Mouse (Mus musculus): Measurements from ENCODE around the gene Pde7b. TPM values are rescaled to one million over a fixed set of nuclear protein-coding genes. Genes with fewer than 3 reads are reported as not detected.

Gene Pde7b
- total and polyA plus RNA-seq, 2 experiments from 2014 or later: 3.3 to 6.0 TPM

DNA sequence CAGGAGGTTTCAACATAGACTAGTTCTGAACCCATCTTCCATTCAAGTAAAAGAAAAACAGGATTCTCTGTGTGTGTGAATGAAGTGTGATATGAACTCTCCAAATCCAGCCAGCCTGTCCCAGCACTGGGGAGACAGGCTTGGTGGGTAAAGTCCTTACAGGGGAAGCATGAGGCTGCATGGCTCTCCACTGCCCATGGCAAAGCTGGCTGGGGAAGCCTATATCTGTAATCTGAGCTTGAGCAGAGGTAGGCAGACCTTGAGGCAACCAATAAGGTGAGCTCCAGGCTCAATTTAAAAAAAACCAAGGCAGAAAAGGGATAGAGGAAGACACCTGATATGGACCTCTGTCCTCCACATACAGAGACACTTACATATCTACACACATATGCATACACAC lies 173.5 kb downstream of the Pde7b start:
- no peak overlapping the region for H3K4me3 ChIP-seq (ENCODE audit: low read depth, low read length)
- no peaks in the 10 kb centered on the region for H3K36me3 ChIP-seq (ENCODE audit: insufficient read depth, low read length)
- no peak overlapping the region for H3K9ac ChIP-seq (replicated peaks; ENCODE audit: low read length, poor library complexity, severe bottlenecking)
- H3K4me2 ChIP-seq (ENCODE audit: low read depth, low read length, poor library complexity, severe bottlenecking): no peak overlapping the region
- no peaks in the 10 kb centered on the region for H3K9me3 ChIP-seq (ENCODE audit: low read length)
- ATAC-seq (ENCODE audit: low FRiP score): no peak
- no peak for TF ChIP-seq CTCF (IDR thresholded peaks at IDR 0.05)
- no peak for DNase-seq (ENCODE audit: low spot score)
- peaks cover 5% of the 10 kb centered on the region; the same call in 1 of the 2 replicates for H3K4me1 ChIP-seq (ENCODE audit: insufficient read depth, low read length)
- no peak overlapping the region for H3K27ac ChIP-seq (ENCODE audit: low read depth, low read length)
- no peaks in the 10 kb centered on the region for H3K27me3 ChIP-seq (ENCODE audit: insufficient read depth, low read length)

DNA sequence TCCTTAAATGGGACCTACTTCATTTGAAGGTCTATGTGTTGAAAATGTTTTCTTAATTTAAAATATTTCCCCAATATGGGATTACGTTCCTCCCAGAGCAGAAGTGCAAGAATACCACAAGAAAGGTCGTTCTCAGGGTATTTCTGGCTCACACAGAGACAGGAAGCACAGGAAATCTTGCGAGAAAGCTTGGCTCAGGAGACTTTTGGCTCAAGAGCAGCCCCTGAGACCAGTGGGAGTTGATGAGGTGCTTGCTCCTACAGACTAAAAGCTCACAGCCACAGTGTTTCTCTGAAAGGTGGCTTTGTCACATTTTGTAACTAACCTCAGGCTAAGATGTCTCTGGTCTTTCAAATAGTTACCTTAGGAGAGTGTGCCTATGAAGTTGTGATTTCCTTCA lies 174.1 kb downstream of the Pde7b start:
- Histone ChIP-seq H3K9me3 (ENCODE audit: low read length) (no peaks in the 10 kb centered on the region), H3K36me3 (ENCODE audit: insufficient read depth, low read length) (no peaks in the 10 kb centered on the region), H3K4me3 (ENCODE audit: low read depth, low read length) (no peak overlapping the region), H3K27ac (ENCODE audit: low read depth, low read length) (no peak overlapping the region), H3K4me1 (ENCODE audit: insufficient read depth, low read length) (peaks cover 5% of the 10 kb centered on the region; the same call in 1 of the 2 replicates), H3K9ac (replicated peaks; ENCODE audit: low read length, poor library complexity, severe bottlenecking) (no peak overlapping the region), H3K27me3 (ENCODE audit: insufficient read depth, low read length) (no peaks in the 10 kb centered on the region), H3K4me2 (ENCODE audit: low read depth, low read length, poor library complexity, severe bottlenecking) (no peak overlapping the region)
- no peak for DNase-seq (ENCODE audit: low spot score)
- ATAC-seq (ENCODE audit: low FRiP score): no peak
- no peak for TF ChIP-seq CTCF (IDR thresholded peaks at IDR 0.05)
- WGBS: 71% methylated on average over 3 of the region's 3 CpGs

DNA sequence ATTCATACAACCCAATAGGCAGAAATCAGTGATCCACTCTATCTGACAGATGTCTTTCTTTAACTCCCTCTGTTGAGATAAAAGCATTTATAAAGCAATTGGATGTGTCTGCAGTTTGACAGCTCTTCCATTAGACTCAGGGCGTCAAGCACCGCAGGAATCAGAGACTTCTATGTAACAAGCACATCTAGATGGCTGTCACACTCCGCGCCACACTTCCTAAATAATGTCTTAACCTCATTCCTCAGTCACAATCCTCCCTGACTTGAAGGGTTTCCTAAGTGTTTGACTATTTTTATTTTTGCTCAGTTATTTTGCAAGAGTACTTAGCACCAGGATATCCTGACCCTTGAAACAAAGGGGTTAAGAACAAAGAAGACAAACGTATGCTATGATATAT lies 174.7 kb downstream of the Pde7b start:
- Histone ChIP-seq H3K36me3 (ENCODE audit: insufficient read depth, low read length) (no peaks in the 10 kb centered on the region), H3K9me3 (ENCODE audit: low read length) (no peaks in the 10 kb centered on the region), H3K27ac (ENCODE audit: low read depth, low read length) (no peak overlapping the region), H3K4me3 (ENCODE audit: low read depth, low read length) (no peak overlapping the region), H3K4me2 (ENCODE audit: low read depth, low read length, poor library complexity, severe bottlenecking) (no peak overlapping the region), H3K9ac (replicated peaks; ENCODE audit: low read length, poor library complexity, severe bottlenecking) (no peak overlapping the region), H3K27me3 (ENCODE audit: insufficient read depth, low read length) (no peaks in the 10 kb centered on the region), H3K4me1 (ENCODE audit: insufficient read depth, low read length) (peaks cover 5% of the 10 kb centered on the region; the same call in 1 of the 2 replicates)
- ATAC-seq (ENCODE audit: low FRiP score): no peak
- no peak for TF ChIP-seq CTCF (IDR thresholded peaks at IDR 0.05)
- WGBS: 53% methylated on average over 5 of the region's 5 CpGs
- DNase-seq (ENCODE audit: low spot score): no peak

DNA sequence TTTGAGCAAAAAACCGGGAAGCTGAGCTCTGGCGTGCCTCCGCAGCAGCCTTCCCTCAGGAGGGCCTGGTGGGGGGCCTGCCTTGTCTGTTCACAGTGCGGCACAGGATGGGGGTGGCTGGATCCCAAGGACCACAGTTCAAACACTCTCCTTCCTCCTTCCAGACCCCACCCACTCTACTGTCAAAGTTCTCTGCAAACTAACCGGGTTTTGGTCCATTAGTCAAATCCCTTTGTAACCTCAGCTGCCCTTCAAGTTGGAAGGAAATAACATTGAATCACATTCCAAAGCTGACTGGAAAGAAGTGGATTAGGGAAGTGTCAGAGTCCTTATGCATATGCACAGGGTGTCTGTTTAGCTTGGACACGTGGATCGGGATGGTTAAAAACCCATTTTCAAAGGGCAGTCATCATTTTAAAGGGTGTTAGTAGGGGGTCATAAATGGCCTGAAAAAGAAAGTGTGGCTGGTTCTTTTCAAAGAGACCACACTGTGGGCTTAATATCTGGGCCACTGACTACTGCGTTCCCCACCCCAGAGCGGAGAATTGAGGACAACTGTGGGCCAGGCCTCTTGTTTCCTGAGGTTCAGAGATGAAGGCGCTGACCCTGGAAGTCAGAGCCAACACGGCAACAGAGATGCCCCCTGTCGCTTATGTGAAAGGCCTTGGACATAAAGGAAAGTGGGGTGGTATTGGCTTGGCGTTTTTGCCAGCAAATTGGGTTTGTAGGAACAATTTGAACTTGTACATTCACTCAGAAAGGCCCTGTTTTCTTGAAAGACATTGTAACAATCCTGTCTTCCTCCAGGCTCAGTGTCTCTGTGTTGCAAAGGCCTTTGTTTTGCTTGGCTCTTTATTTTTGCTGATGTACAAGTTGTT lies 175.8 kb downstream of the Pde7b start:
- TF ChIP-seq CTCF (IDR thresholded peaks at IDR 0.05): no peak
- no peak for ATAC-seq (ENCODE audit: low FRiP score)
- WGBS: 13% methylated on average over 13 of the region's 13 CpGs
- Histone ChIP-seq H3K4me1 (ENCODE audit: insufficient read depth, low read length) (peaks cover 5% of the 10 kb centered on the region; the same call in 1 of the 2 replicates), H3K36me3 (ENCODE audit: insufficient read depth, low read length) (no peaks in the 10 kb centered on the region), H3K4me3 (ENCODE audit: low read depth, low read length) (peak overlapping the region; percentile 38; the same call in 1 of the 2 replicates), H3K4me2 (ENCODE audit: low read depth, low read length, poor library complexity, severe bottlenecking) (peak overlapping the region; percentile 70), H3K9me3 (ENCODE audit: low read length) (no peaks in the 10 kb centered on the region), H3K27ac (ENCODE audit: low read depth, low read length) (peak overlapping the region; percentile 74), H3K9ac (replicated peaks; ENCODE audit: low read length, poor library complexity, severe bottlenecking) (0 out of 2 replicates have a peak overlapping the region, but pooled peaks have one; percentile 54), H3K27me3 (ENCODE audit: insufficient read depth, low read length) (no peaks in the 10 kb centered on the region)
- DNase-seq (ENCODE audit: low spot score): no peak

DNA sequence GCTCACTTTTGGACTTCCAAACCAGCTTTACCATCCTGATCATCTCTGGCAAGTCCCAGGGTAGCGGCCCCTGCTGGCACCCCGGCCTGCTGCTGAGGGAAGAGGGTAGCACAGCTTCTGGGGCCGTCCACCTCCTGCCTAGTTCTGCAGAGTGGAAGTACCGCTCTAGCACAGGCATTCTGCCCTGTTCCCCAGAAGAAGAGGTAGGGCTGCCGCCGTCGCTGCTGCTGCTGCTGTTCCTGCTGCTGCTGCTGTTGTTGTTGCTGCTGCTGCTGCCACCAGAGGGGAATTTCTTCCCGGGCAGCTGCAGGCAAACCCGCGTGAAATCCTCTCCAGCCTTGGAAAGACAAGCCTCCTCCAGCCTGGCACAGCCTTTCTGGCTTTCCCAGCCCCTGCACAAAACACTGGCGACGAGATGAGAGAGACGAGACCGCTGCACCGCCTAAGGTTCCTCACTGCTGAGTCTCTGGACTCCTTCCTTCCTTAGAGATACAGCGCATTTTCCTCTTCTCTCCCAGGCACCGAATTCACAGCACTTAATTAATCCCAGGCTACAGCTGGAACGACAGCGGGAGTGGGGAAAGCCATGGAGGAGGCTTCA lies 176.8 kb downstream of the Pde7b start:
- DNase-seq (ENCODE audit: low spot score) (peak; percentile 66), ATAC-seq (ENCODE audit: low FRiP score) (peak; percentile 64)
- peak; percentile 58 for TF ChIP-seq CTCF (IDR thresholded peaks at IDR 0.05)
- H3K9me3 ChIP-seq (ENCODE audit: low read length): no peaks in the 10 kb centered on the region
- H3K36me3 ChIP-seq (ENCODE audit: insufficient read depth, low read length): no peaks in the 10 kb centered on the region
- peak overlapping the region; percentile 54 for H3K9ac ChIP-seq (replicated peaks; ENCODE audit: low read length, poor library complexity, severe bottlenecking)
- H3K27ac ChIP-seq (ENCODE audit: low read depth, low read length): peak overlapping the region; percentile 74
- WGBS: under 1% methylated on average over 19 of the region's 19 CpGs
- H3K27me3 ChIP-seq (ENCODE audit: insufficient read depth, low read length): no peaks in the 10 kb centered on the region
- peak overlapping the region; percentile 38 for H3K4me3 ChIP-seq (ENCODE audit: low read depth, low read length)
- H3K4me1 ChIP-seq (ENCODE audit: insufficient read depth, low read length): peaks cover 5% of the 10 kb centered on the region; the same call in 1 of the 2 replicates
- H3K4me2 ChIP-seq (ENCODE audit: low read depth, low read length, poor library complexity, severe bottlenecking): peak overlapping the region; percentile 70

DNA sequence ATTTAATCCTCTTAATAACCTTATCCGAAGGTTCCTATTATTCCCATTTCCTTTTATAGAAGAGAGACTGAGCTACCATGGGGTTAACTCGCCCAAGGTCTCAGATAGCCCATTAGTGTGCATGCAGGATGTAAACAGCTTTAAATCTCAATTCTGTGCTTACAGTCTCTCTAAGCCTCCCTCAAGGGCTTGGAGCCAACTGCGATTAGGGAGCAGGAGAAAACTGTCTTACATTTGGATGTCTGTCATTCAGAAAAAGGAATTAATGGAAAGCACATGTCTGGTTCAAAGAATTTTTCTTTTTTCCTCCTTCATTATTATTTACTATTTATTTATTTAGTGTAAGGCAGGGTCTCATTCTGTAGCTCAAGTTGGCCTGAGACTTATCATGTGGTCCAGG lies 181.8 kb downstream of the Pde7b start:
- Histone ChIP-seq H3K4me3 (ENCODE audit: low read depth, low read length) (no peak overlapping the region), H3K27me3 (ENCODE audit: insufficient read depth, low read length) (no peaks in the 10 kb centered on the region), H3K9me3 (ENCODE audit: low read length) (no peaks in the 10 kb centered on the region), H3K27ac (ENCODE audit: low read depth, low read length) (no peak overlapping the region), H3K4me1 (ENCODE audit: insufficient read depth, low read length) (peaks cover 5% of the 10 kb centered on the region; the same call in 1 of the 2 replicates), H3K36me3 (ENCODE audit: insufficient read depth, low read length) (no peaks in the 10 kb centered on the region), H3K9ac (replicated peaks; ENCODE audit: low read length, poor library complexity, severe bottlenecking) (no peak overlapping the region), H3K4me2 (ENCODE audit: low read depth, low read length, poor library complexity, severe bottlenecking) (no peak overlapping the region)
- no peak for DNase-seq (ENCODE audit: low spot score)
- TF ChIP-seq CTCF (IDR thresholded peaks at IDR 0.05): no peak
- ATAC-seq (ENCODE audit: low FRiP score): no peak
- 37% methylated on average over 3 of the region's 3 CpGs for WGBS

All from midbrain, postnatal 0 days (tissue).